Mouse (Mus musculus): ENCODE results near the gene Bysl.

GRCm38 (mm10) chr17:47588517-47588916 lies 22.8 kb downstream of the Bysl start:
- no peak for TF ChIP-seq GATA1 (IDR thresholded peaks at IDR 0.05; ENCODE audit: low read length)
- no peak for TF ChIP-seq TAL1 (IDR thresholded peaks at IDR 0.05; ENCODE audit: low read length)
